Mouse (Mus musculus) heart, adult 2 months (tissue): ENCODE measurements around the gene 1700030K09Rik.

Experiments
- CTCF ChIP-seq: fragments of 200-600 bp; IDR thresholded peaks from 2 replicates; pipeline ENCODE4 v1.8.1; 2022; ENCODE audit warnings: antibody characterized with exemption, mild to moderate bottlenecking, moderate library complexity
- EP300 ChIP-seq: fragments of 200-500 bp; IDR thresholded peaks from 2 replicates; pipeline ENCODE4 v1.6.1; 2011; ENCODE audit warnings: low read depth, low read length, control low read depth; ENCODE audit not compliant: insufficient read depth
- POLR2A ChIP-seq: fragments of 200-500 bp; IDR thresholded peaks from 2 replicates; pipeline ENCODE4 v1.6.1; 2011; ENCODE audit warnings: mild to moderate bottlenecking, low read depth, low read length, control low read depth; ENCODE audit not compliant: insufficient read depth

DNA sequence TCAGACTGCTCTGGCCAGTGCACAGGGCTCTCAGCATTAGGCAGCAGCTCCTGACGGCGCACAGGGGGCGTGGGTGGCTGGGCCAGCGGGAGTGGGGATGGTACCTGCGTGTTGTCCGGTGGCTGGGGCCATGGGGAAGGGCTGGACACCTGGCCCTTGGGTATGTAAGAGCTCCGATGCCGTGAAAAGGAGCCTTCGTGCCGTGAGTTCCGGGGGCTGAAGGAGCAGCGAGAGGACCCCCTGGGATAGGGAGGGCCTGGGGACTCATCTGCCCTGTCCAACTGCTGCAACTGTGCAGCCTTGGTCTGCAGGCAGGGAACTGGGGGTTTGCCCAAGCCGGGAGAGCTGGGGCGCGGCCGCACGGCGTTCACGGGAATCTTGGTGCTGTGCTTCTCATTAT lies 52.5 kb downstream of the 1700030K09Rik start:
- no peak for TF ChIP-seq POLR2A
- no peak for TF ChIP-seq CTCF
- TF ChIP-seq EP300 = no peak
